Mouse (Mus musculus): ENCODE data around the gene Eng. TPM values are rescaled to one million over a fixed set of nuclear protein-coding genes. Genes with fewer than 3 reads are reported as not detected.

Eng gene
- polyA plus RNA-seq, 1 experiment from 2014 or later = 25.5 TPM

GRCm38 (mm10) chr2:32662291-32662690 is 15.9 kb downstream of the Eng start:
- no peaks in the 10 kb centered on the region for H3K27me3 ChIP-seq (ENCODE audit: control insufficient read depth, insufficient read depth, low read length)
- no peak overlapping the region for H3K9ac ChIP-seq (ENCODE audit: low read length)
- no peak overlapping the region for H3K4me2 ChIP-seq (ENCODE audit: low read depth, low read length, severe bottlenecking)
- ATAC-seq (replicated peaks; ENCODE audit: low FRiP score) (no peak), DNase-seq (ENCODE audit: low spot score) (no peak)
- WGBS = 60% methylated on average over 5 of the region's 5 CpGs
- no peak overlapping the region for H3K27ac ChIP-seq (ENCODE audit: low read depth, low read length)
- H3K4me1 ChIP-seq (replicated peaks; ENCODE audit: control insufficient read depth, insufficient read depth, low read length) = no peaks in the 10 kb centered on the region
- no peaks in the 10 kb centered on the region for H3K9me3 ChIP-seq (ENCODE audit: control insufficient read depth, low read length)
- no peak overlapping the region for H3K4me3 ChIP-seq (ENCODE audit: low read depth, low read length)
- H3K36me3 ChIP-seq (ENCODE audit: control insufficient read depth, insufficient read depth, low read length) = no peaks in the 10 kb centered on the region

GRCm38 (mm10) chr2:32665345-32665744 is 18.9 kb downstream of the Eng start:
- Histone ChIP-seq H3K9ac (ENCODE audit: low read length) (no peak overlapping the region), H3K4me2 (ENCODE audit: low read depth, low read length, severe bottlenecking) (no peak overlapping the region), H3K36me3 (ENCODE audit: control insufficient read depth, insufficient read depth, low read length) (no peaks in the 10 kb centered on the region), H3K27me3 (ENCODE audit: control insufficient read depth, insufficient read depth, low read length) (no peaks in the 10 kb centered on the region), H3K4me1 (replicated peaks; ENCODE audit: control insufficient read depth, insufficient read depth, low read length) (no peaks in the 10 kb centered on the region; the same call in 1 of the 2 replicates), H3K9me3 (ENCODE audit: control insufficient read depth, low read length) (no peaks in the 10 kb centered on the region), H3K27ac (ENCODE audit: low read depth, low read length) (no peak overlapping the region), H3K4me3 (ENCODE audit: low read depth, low read length) (no peak overlapping the region)
- DNase-seq (ENCODE audit: low spot score) = no peak
- ATAC-seq (replicated peaks; ENCODE audit: low FRiP score) = no peak
- 85% methylated on average over 8 of the region's 8 CpGs for whole genome bisulfite sequencing

GRCm38 (mm10) chr2:32665853-32666252 is 19.5 kb downstream of the Eng start:
- no peaks in the 10 kb centered on the region for H3K9me3 ChIP-seq (ENCODE audit: control insufficient read depth, low read length)
- 92% methylated on average over 6 of the region's 6 CpGs for WGBS
- H3K4me1 ChIP-seq (replicated peaks; ENCODE audit: control insufficient read depth, insufficient read depth, low read length) = no peaks in the 10 kb centered on the region; the same call in 1 of the 2 replicates
- no peak overlapping the region for H3K27ac ChIP-seq (ENCODE audit: low read depth, low read length)
- no peak overlapping the region for H3K4me3 ChIP-seq (ENCODE audit: low read depth, low read length)
- DNase-seq (ENCODE audit: low spot score) (no peak), ATAC-seq (replicated peaks; ENCODE audit: low FRiP score) (no peak)
- H3K4me2 ChIP-seq (ENCODE audit: low read depth, low read length, severe bottlenecking) = no peak overlapping the region
- no peaks in the 10 kb centered on the region for H3K36me3 ChIP-seq (ENCODE audit: control insufficient read depth, insufficient read depth, low read length)
- no peaks in the 10 kb centered on the region for H3K27me3 ChIP-seq (ENCODE audit: control insufficient read depth, insufficient read depth, low read length)
- H3K9ac ChIP-seq (ENCODE audit: low read length) = no peak overlapping the region

GRCm38 (mm10) chr2:32667775-32668174 is 21.4 kb downstream of the Eng start:
- H3K36me3 ChIP-seq (ENCODE audit: control insufficient read depth, insufficient read depth, low read length) = no peaks in the 10 kb centered on the region
- H3K4me3 ChIP-seq (ENCODE audit: low read depth, low read length) = no peak overlapping the region
- no peak overlapping the region for H3K4me2 ChIP-seq (ENCODE audit: low read depth, low read length, severe bottlenecking)
- ATAC-seq (replicated peaks; ENCODE audit: low FRiP score) (no peak), DNase-seq (ENCODE audit: low spot score) (no peak)
- 35% methylated on average over 11 of the region's 11 CpGs for WGBS
- no peaks in the 10 kb centered on the region; the same call in 1 of the 2 replicates for H3K4me1 ChIP-seq (replicated peaks; ENCODE audit: control insufficient read depth, insufficient read depth, low read length)
- H3K9me3 ChIP-seq (ENCODE audit: control insufficient read depth, low read length) = no peaks in the 10 kb centered on the region
- H3K9ac ChIP-seq (ENCODE audit: low read length) = no peak overlapping the region
- 0 out of 2 replicates have a peak overlapping the region, but pooled peaks have one; percentile 41 for H3K27ac ChIP-seq (ENCODE audit: low read depth, low read length)
- no peaks in the 10 kb centered on the region for H3K27me3 ChIP-seq (ENCODE audit: control insufficient read depth, insufficient read depth, low read length)

GRCm38 (mm10) chr2:32668176-32668575 is 21.8 kb downstream of the Eng start:
- H3K36me3 ChIP-seq (ENCODE audit: control insufficient read depth, insufficient read depth, low read length) = no peaks in the 10 kb centered on the region
- H3K4me2 ChIP-seq (ENCODE audit: low read depth, low read length, severe bottlenecking) = no peak overlapping the region
- DNase-seq (ENCODE audit: low spot score) (no peak), ATAC-seq (replicated peaks; ENCODE audit: low FRiP score) (no peak)
- no peaks in the 10 kb centered on the region; the same call in 1 of the 2 replicates for H3K4me1 ChIP-seq (replicated peaks; ENCODE audit: control insufficient read depth, insufficient read depth, low read length)
- no peaks in the 10 kb centered on the region for H3K27me3 ChIP-seq (ENCODE audit: control insufficient read depth, insufficient read depth, low read length)
- H3K9ac ChIP-seq (ENCODE audit: low read length) = no peak overlapping the region
- WGBS = 77% methylated on average over 7 of the region's 7 CpGs
- 0 out of 2 replicates have a peak overlapping the region, but pooled peaks have one; percentile 41 for H3K27ac ChIP-seq (ENCODE audit: low read depth, low read length)
- no peaks in the 10 kb centered on the region for H3K9me3 ChIP-seq (ENCODE audit: control insufficient read depth, low read length)
- no peak overlapping the region for H3K4me3 ChIP-seq (ENCODE audit: low read depth, low read length)

GRCm38 (mm10) chr2:32669876-32670275 is 23.5 kb downstream of the Eng start:
- no peak for DNase-seq (ENCODE audit: low spot score)
- Histone ChIP-seq H3K4me2 (ENCODE audit: low read depth, low read length, severe bottlenecking) (no peak overlapping the region), H3K4me1 (replicated peaks; ENCODE audit: control insufficient read depth, insufficient read depth, low read length) (no peaks in the 10 kb centered on the region; the same call in 1 of the 2 replicates), H3K9ac (ENCODE audit: low read length) (no peak overlapping the region), H3K36me3 (ENCODE audit: control insufficient read depth, insufficient read depth, low read length) (no peaks in the 10 kb centered on the region), H3K27ac (ENCODE audit: low read depth, low read length) (no peak overlapping the region), H3K27me3 (ENCODE audit: control insufficient read depth, insufficient read depth, low read length) (no peaks in the 10 kb centered on the region), H3K9me3 (ENCODE audit: control insufficient read depth, low read length) (no peaks in the 10 kb centered on the region), H3K4me3 (ENCODE audit: low read depth, low read length) (no peak overlapping the region)
- ATAC-seq (replicated peaks; ENCODE audit: low FRiP score) = no peak
- 88% methylated on average over 3 of the region's 3 CpGs for WGBS

GRCm38 (mm10) chr2:32671147-32671546 is 24.8 kb downstream of the Eng start:
- no peak overlapping the region for H3K4me3 ChIP-seq (ENCODE audit: low read depth, low read length)
- DNase-seq (ENCODE audit: low spot score) = no peak
- no peaks in the 10 kb centered on the region for H3K27me3 ChIP-seq (ENCODE audit: control insufficient read depth, insufficient read depth, low read length)
- H3K4me1 ChIP-seq (replicated peaks; ENCODE audit: control insufficient read depth, insufficient read depth, low read length) = no peaks in the 10 kb centered on the region; the same call in 1 of the 2 replicates
- no peak overlapping the region for H3K27ac ChIP-seq (ENCODE audit: low read depth, low read length)
- 84% methylated on average over 9 of the region's 9 CpGs for WGBS
- no peak overlapping the region for H3K9ac ChIP-seq (ENCODE audit: low read length)
- no peaks in the 10 kb centered on the region for H3K9me3 ChIP-seq (ENCODE audit: control insufficient read depth, low read length)
- H3K4me2 ChIP-seq (ENCODE audit: low read depth, low read length, severe bottlenecking) = no peak overlapping the region
- no peaks in the 10 kb centered on the region for H3K36me3 ChIP-seq (ENCODE audit: control insufficient read depth, insufficient read depth, low read length)
- no peak for ATAC-seq (replicated peaks; ENCODE audit: low FRiP score)

- 67% methylated on average over 9 of the region's 9 CpGs for WGBS
- Histone ChIP-seq H3K9ac (ENCODE audit: low read length) (no peak overlapping the region), H3K36me3 (ENCODE audit: control insufficient read depth, insufficient read depth, low read length) (no peaks in the 10 kb centered on the region), H3K9me3 (ENCODE audit: control insufficient read depth, low read length) (no peaks in the 10 kb centered on the region), H3K4me1 (replicated peaks; ENCODE audit: control insufficient read depth, insufficient read depth, low read length) (no peaks in the 10 kb centered on the region; the same call in 1 of the 2 replicates), H3K4me3 (ENCODE audit: low read depth, low read length) (no peak overlapping the region), H3K27ac (ENCODE audit: low read depth, low read length) (no peak overlapping the region), H3K27me3 (ENCODE audit: control insufficient read depth, insufficient read depth, low read length) (no peaks in the 10 kb centered on the region), H3K4me2 (ENCODE audit: low read depth, low read length, severe bottlenecking) (no peak overlapping the region)
- no peak for DNase-seq (ENCODE audit: low spot score)
- no peak for ATAC-seq (replicated peaks; ENCODE audit: low FRiP score)
These were observed 25.7 kb downstream of the Eng start for GRCm38 (mm10) chr2:32671907-32672595.
